Mouse (Mus musculus) megakaryocyte, adult 5-6 weeks (primary cell): ENCODE data around the gene Lama1. TPM values are rescaled to one million over a fixed set of nuclear protein-coding genes. Genes with fewer than 3 reads are reported as not detected.
A peak's percentile ranks its signal among the peaks of the same experiment; 100 is the strongest.
"Not testable (repeated sequence)": the region's sequence is repeated elsewhere in the genome, so short reads cannot be mapped to it uniquely, and the experiment has no call there.

Experiments
- ATAC-seq: 2 replicates; pipeline ENCODE4 v1.8.0; 2016; ENCODE audit warnings: mild to moderate bottlenecking, inconsistent platforms; ENCODE audit not compliant: poor library complexity, severe bottlenecking
- total RNA-seq, 2 experiments: library from RNA; stranded (forward) in 1 of 2; stranded (reverse) in 1 of 2; fragments of 153-499, 151-499 nt in 1 of 2; fragments of 221-1000, 200-1000 nt in 1 of 2; gene quantifications; 2 replicates each; pipeline versions ENCODE4 v1.2.3 to v1.2.4; 2015 to 2017

Gene Lama1
- total RNA-seq, 2 experiments from 2014 or later: not detected

DNA sequence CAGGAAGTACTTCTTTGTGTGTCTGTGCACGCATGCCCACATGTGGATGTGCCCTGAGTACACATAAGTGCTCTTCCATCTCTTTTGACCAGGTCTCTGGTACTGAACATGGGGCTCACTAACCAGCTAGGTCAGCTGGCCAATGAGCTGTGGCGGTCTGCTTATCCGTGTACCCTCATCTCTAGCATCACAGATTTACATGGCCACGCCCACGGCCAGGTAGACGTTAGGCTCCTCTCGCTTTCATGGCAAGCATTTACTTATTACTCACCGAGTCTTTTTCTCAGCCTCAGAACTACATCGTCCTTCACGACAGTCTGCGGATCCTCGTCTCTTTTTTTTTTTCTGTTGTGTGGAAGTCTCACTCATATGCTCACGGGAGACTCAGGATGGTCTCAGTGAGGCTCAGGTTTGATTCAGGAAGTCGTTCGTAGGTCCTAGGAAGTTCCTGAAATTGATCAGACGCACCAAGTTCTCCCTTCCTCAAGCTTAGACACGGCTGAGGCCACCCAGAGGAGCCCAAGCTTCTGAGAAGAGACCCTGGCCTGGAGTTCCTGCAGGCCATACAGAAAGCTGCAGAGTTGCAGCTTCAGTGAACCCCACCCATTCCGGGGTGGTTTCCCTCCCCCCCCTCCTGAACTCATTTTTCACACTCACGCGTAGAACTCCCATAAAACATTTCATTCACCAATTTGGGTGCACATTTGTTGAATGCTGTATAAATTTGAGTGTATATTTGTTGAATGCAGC is 139.3 kb downstream of the Lama1 start:
- ATAC-seq: no peak

DNA sequence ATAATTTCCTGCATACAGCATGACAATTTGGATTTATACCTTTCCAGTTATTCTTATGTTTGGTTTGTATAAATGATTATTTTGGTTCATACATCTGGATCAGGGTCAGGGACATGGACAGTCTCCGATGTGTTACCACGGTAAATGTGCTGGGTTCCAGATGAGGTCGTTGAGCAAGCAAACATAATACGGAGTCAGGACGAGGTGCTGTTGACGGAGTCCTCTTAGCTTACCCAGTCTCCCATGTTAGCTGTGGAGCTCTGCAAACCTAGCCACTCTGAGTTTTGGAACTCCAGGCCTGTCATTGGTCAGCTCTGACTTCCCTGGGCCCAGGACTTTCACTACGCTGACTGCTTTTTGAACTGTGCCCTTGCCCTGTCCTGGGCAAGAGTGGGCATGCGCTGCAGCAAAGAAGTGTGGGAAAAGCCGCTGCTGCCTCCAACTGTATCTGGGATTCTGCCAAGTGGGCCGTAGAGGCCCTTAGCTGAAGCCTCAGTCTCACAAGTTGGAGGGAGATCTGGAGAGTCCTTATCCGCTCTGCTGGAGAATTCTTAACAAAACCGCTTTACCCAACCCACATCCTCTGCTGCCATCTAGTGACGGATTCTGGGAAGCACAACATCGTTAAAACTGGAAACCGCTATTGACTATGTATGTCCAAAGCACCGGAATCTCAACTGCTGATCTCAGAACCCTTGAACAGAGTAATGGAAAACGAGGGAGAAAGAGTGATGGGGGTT is 140.5 kb downstream of the Lama1 start:
- peak; percentile 64 for ATAC-seq

DNA sequence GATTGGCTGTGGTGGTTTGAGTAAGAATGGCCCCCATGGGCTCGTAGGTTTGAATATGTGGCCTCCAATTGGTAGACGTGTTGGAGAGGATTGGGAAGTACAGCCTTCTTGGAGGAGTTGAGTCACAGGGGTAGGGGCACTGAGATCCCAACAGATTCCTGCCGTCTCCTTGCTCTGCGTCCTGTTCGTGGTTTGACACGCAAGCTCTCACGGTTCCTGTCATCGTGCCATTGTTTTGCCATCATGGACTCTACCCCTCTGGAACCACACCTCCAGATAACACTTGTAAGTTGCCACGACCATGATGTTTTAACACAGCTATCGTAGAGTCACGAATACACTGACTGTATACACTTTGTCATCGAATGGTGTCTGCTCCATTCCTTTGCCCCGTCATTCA is 141.9 kb downstream of the Lama1 start:
- ATAC-seq: no peak

DNA sequence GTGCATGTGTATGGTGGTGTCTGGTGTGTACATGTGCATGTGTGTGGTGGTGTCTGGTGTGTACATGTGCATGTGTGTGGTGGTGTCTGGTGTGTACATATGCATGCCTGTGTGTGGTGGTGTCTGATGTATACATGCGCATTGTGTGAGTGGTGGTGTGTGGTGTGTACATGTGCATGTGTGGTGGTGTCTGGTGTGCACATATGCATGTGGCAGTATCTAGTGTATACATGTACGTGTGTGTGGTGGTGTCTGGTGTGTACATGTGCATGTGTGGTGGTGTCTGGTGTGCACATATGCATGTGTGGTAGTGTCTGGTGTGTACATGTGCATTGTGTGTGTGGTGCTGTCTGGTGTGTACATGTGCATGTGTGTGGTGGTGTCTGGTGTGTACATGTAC is 144.4 kb downstream of the Lama1 start:
- not testable (repeated sequence) for ATAC-seq

DNA sequence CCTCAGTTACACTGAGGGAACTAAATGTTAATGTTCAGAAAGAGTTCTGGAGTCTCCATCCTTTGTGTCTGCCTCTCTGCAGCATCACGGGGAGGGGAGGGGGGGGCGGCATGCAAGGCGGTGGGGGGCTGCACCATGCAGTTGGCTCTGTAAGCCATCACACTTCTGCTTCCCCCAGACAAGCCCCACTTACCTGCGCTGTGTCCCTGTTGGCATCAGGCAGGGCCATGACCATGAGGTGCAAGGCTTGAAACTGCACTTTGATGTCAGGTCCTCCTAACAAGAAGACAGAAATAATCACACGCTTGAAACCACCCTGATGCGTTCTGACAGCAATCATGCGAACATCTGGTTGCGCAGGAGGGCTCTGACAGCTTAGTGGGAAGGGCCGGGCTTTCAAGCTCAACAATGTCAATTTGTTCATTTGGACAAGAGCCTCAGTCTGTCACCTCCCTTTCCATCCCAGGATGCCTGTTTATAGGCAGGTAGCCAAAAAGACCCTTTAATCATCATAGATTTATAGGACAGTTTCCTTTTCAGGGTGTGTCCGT is 164.1 kb downstream of the Lama1 start:
- ATAC-seq: no peak

DNA sequence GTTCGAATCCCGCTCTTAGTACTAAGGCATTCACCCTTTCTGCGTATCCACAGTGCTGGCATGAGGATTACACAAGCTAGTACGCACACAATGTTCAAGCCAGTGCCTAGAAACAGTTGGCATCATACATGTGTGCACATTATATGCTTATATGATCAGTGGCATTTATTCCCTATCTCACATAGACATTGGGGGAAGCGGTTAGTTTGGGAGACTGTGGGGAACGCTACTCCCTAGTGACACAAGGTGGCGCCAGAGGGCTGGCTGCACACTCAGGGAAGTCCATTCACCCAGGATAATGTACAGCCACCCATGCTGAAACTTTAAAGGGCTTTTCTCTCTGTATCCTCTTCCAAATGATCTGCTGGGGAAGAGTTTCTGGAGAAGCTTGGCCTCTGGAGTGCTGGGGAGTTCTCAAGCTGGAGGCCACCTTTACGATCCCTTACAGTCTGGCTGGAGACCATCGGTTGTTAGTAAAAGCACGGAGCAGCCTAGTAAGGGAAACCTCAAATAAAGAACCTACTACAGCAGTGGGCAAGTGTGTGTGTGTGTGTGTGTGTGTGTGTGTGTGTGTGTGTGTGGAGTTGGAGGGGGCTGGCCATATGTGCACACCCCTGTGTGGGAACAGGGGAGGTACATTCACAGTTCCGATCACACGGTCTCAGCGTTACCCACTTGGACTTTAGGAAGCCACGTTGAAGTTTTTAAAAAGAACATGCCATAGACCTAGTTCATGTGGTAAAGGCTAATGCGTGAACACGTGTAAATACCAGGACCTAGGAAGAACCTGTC is 164.9 kb downstream of the Lama1 start:
- peak; percentile 89 for ATAC-seq

DNA sequence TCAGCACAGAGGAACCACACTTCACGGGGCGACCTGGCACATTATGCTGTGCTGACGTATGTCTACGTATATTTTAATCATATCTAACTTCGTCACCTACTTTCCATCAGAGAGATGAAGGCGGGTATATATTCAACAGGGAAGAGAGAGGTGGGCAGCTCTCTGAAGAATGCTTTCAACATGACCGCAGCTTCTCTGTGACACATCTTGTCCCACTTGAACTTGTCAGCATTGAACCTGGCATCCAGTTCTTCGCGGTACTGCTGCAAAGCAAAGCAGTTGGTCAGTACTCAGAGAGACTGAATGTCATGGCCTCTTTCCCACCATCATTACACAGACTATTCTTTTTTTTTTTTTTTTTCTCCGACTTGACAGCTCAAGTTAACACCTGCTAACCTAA is 167.3 kb downstream of the Lama1 start:
- no peak for ATAC-seq

DNA sequence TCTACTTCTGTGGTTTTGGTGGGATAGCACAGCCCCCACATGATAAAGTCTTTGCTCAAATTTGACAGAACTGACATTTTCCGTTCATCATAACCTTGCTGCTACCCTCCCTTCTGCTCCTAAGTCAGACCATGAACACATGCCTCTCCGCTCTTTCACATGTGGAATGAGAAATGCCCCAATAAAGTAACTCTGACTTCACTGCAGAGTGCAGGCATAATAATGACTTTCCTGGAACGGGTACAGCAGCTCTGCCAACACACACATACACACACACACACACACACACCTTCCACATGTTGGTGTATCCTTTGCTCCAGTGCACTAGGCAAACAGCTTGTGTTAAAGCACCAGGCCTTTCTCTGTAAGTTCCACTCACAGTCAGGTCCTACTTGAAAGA is 167.9 kb downstream of the Lama1 start:
- no peak for ATAC-seq

DNA sequence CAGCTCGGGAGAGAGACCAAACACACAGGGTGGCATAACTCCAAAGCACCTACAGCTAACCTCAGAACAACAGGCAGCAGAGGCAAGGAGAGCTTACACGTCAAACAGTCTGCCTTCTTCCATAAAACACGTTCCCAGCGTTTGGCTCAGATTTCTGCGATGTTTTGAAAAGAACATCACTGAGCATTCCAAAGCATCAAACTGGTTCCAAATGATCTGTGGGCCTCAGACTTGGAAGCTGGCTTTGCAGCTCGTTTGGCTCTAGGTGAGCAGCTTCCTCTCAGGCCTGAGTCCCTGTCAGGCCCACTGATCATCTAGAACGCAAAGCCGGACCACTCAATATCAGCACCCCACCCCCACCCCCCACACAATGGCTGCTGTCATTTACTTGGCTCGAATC is 169.0 kb downstream of the Lama1 start:
- no peak for ATAC-seq

DNA sequence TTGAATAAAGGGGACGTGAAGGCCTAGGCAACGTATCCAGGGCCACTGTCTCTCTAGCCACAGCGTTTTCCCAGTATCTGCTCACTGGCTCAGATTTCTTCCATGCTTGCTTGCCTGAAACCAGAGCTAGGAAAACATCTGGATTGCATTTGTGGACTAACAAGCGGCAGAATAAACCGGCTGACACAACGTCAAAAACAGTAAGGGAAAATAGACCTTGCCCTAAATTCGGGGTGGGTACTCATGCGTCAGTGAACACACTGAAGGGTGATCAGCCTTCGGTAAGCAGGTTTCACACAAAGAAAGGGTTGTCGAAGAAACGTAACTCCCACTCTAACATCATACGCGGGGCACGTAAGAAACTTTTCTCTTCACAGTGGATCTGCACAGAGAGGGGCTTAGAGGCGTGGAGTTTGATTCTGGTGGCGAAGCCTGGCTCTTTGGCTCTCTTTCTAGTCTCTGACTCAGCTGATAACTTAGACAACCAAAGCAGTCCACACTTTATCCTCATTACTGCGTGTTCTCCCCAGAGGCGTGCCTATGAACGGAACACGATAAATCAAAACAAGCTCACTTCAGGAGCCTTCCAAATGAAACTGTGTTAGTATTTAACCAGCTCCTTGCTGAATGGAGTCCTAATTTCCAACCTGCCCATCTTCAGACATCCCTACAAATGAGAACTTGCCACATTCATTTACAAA is 169.6 kb downstream of the Lama1 start:
- ATAC-seq: no peak

DNA sequence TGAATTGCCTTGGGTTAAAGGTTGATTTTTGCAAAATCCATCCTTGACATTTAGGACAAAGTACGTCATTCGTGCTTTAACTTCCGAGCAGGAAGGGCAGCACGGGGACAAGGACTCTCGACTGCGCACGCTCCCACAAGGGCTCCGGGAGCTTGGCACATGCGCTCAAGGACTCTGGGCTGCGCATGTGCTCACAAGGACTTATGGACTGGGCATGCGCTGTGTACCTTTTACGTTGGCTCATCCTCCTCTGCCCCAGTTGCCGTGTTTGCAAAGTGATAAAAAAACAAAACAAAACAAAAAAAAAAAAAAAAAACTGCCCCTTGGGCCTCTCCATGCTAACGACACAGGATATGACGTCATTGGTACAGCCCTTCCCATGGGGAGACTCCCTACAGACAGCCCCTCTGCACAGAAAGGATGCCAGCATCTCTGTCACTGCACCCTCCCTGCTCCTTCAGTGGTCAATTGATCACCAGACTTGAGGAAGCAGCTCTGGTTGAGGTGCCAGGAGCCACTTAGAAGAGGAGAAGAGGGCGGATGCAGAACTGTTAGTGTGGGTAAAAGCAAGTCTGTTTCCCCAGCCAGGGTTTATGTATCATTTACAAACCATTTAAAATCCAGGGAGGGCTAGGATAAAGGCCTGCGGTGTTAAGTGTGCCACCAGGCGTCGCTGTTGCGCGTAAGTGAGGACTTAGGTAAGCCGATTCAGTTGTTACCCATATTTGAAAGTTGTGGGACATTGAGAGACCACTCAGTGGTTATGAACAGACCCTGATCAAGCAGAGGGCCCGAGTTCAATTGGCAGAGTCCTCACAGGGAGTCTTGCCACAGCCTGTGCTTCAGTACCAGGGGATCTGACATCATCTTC is 172.9 kb downstream of the Lama1 start:
- ATAC-seq: peak; percentile 66

Other genes starting within 250 kb of the Lama1 start
- not detected in 2 replicates for gene Lrrc30, start 64.5 kb upstream of the Lama1 start, total RNA-seq (2015)
- not detected in 2 replicates for gene Lrrc30, start 64.5 kb upstream of the Lama1 start, total RNA-seq (2017)